Mouse (Mus musculus) kidney, adult 8-10 months (tissue): ENCODE measurements around the gene Fam199x.

ENCODE experiments used
- DNase-seq, 2 experiments: peaks; one replicate each; pipeline ENCODE4 v3.0.0; 2022

The Fam199x gene

GRCm38 (mm10) chrX:137049425-137050225 lies at the start of gene Fam199x:
TSS of gene Fam199x (plus strand) at chrX:137049594.
- DNase-seq, result peak; percentile 69 to 76

GRCm38 (mm10) chrX:137015099-137015709 lies 34.2 kb upstream of the Fam199x start:
- peak; percentile 34 to 39 for DNase-seq

GRCm38 (mm10) chrX:137017668-137018067 lies 31.7 kb upstream of the Fam199x start:
- no peak for DNase-seq

- DNase-seq, result peak; percentile 31 to 62
Measured at GRCm38 (mm10) chrX:137019310-137019709, 30.1 kb upstream of the Fam199x start.

GRCm38 (mm10) chrX:137030916-137031315 lies 18.5 kb upstream of the Fam199x start:
- DNase-seq, result peak in 1 of 2 experiments; percentile 9

GRCm38 (mm10) chrX:137031726-137032125 lies 17.7 kb upstream of the Fam199x start:
- DNase-seq, result no peak

GRCm38 (mm10) chrX:137034322-137034721 lies 15.1 kb upstream of the Fam199x start:
- peak; percentile 2 to 23 for DNase-seq

GRCm38 (mm10) chrX:137037470-137037999 lies 11.9 kb upstream of the Fam199x start:
- DNase-seq, result no peak

- peak; percentile 75 to 82 for DNase-seq
Measured at GRCm38 (mm10) chrX:137038000-137038483, 11.4 kb upstream of the Fam199x start, which contains the start of gene Slc25a53. TSS of gene Slc25a53 (minus strand) at chrX:137038302.

- DNase-seq, result no peak
Measured at GRCm38 (mm10) chrX:137038502-137038901, 10.9 kb upstream of the Fam199x start.

- peak in 1 of 2 experiments; percentile 4 for DNase-seq
Measured at GRCm38 (mm10) chrX:137049060-137049424, 352 bp upstream of the Fam199x start.

GRCm38 (mm10) chrX:137063202-137063601 lies 13.8 kb downstream of the Fam199x start:
- DNase-seq, result no peak

- DNase-seq, result no peak
Measured at GRCm38 (mm10) chrX:137104531-137104930, 55.1 kb downstream of the Fam199x start.

- DNase-seq, result no peak
Measured at GRCm38 (mm10) chrX:137106498-137106897, 57.1 kb downstream of the Fam199x start.

- peak; percentile 9 to 20 for DNase-seq
Measured at GRCm38 (mm10) chrX:137118097-137118746, 68.8 kb downstream of the Fam199x start.

GRCm38 (mm10) chrX:137119675-137120423 lies 70.5 kb downstream of the Fam199x start:
- DNase-seq, result no peak

GRCm38 (mm10) chrX:137121718-137122117 lies 72.3 kb downstream of the Fam199x start, which contains the start of gene Esx1:
TSS of gene Esx1 (minus strand) at chrX:137122083.
- no peak for DNase-seq

- DNase-seq, result no peak
Measured at GRCm38 (mm10) chrX:137127542-137127941, 78.1 kb downstream of the Fam199x start.
